ENCODE assay signal across 8 mouse cellular contexts in genomic region chr10:80105460-80105859, GRCm38 (mm10). TPM values are rescaled to one million over a fixed set of nuclear protein-coding genes. Genes with fewer than 3 reads are reported as not detected.
DNase-seq lines count a peak whose midpoint lies in the region; ATAC-seq lines count a peak whose summit lies in the region.

Sbno2 (minus strand) TSS chr10:80105571.

- no peak within 1 kb of the TSS for H3K9ac ChIP-seq in heart, embryonic 16.5 days (ENCODE audit: low read length)
- no peak within 1 kb of the TSS for H3K9ac ChIP-seq in limb, embryonic 12.5 days (replicated peaks)
- no peak within 1 kb of the TSS for H3K9ac ChIP-seq in neural tube, embryonic 15.5 days (replicated peaks)

- no peak for ATAC-seq in heart, embryonic 16.5 days (replicated peaks; ENCODE audit: extremely low read depth, insufficient read depth, low FRiP score)
- ATAC-seq in limb, embryonic 12.5 days (ENCODE audit: insufficient number of reproducible peaks, insufficient read depth, low FRiP score, low TSS enrichment, low read depth): no peak
- ATAC-seq in neural tube, embryonic 15.5 days (ENCODE audit: low FRiP score): no peak
- no peak for ATAC-seq in erythroblast, adult 5-6 weeks (replicated peaks; ENCODE audit: low FRiP score, poor library complexity, severe bottlenecking)

- H3K4me3 ChIP-seq in heart, embryonic 16.5 days (ENCODE audit: low read length): no peak within 1 kb of the TSS
- H3K4me3 ChIP-seq in limb, embryonic 12.5 days (replicated peaks): no peak within 1 kb of the TSS
- H3K4me3 ChIP-seq in neural tube, embryonic 15.5 days (replicated peaks): no peak within 1 kb of the TSS

- H3K27me3 ChIP-seq in heart, embryonic 16.5 days (ENCODE audit: control insufficient read depth, insufficient read depth, low read length): no peaks in the 10 kb centered on the region
- no peaks in the 10 kb centered on the region for H3K27me3 ChIP-seq in limb, embryonic 12.5 days
- H3K27me3 ChIP-seq in neural tube, embryonic 15.5 days (replicated peaks): 0 out of 2 replicates have a peak, but pooled peaks cover 2% of the 10 kb centered on the region

- peaks cover 16% of the 10 kb centered on the region for H3K4me1 ChIP-seq in heart, embryonic 16.5 days (ENCODE audit: control insufficient read depth, insufficient read depth, low read length)
- peaks cover 10% of the 10 kb centered on the region for H3K4me1 ChIP-seq in limb, embryonic 12.5 days (replicated peaks)
- H3K4me1 ChIP-seq in neural tube, embryonic 15.5 days: peaks cover 22% of the 10 kb centered on the region

- no peak within 1 kb of the TSS for H3K4me2 ChIP-seq in heart, embryonic 16.5 days (ENCODE audit: low read depth, low read length)
- H3K4me2 ChIP-seq in limb, embryonic 12.5 days: no peak within 1 kb of the TSS
- no peak within 1 kb of the TSS for H3K4me2 ChIP-seq in neural tube, embryonic 15.5 days

- no peak within 1 kb of the TSS for H3K27ac ChIP-seq in heart, embryonic 16.5 days (ENCODE audit: low read length)
- no peak within 1 kb of the TSS for H3K27ac ChIP-seq in limb, embryonic 12.5 days
- H3K27ac ChIP-seq in neural tube, embryonic 15.5 days (replicated peaks): no peak within 1 kb of the TSS

- whole genome bisulfite sequencing in heart, embryonic 16.5 days: 68% methylated on average over 5 of the region's 5 CpGs
- WGBS in limb, embryonic 12.5 days: 57% methylated on average over 5 of the region's 5 CpGs
- WGBS in neural tube, embryonic 15.5 days: 66% methylated on average over 5 of the region's 5 CpGs

- no peaks in the 10 kb centered on the region for H3K9me3 ChIP-seq in heart, embryonic 16.5 days (replicated peaks; ENCODE audit: control insufficient read depth, low read length)
- no peaks in the 10 kb centered on the region for H3K9me3 ChIP-seq in limb, embryonic 12.5 days
- no peaks in the 10 kb centered on the region for H3K9me3 ChIP-seq in neural tube, embryonic 15.5 days (replicated peaks)

- no peaks in the 10 kb centered on the region for H3K36me3 ChIP-seq in heart, embryonic 16.5 days (ENCODE audit: control insufficient read depth, insufficient read depth)
- H3K36me3 ChIP-seq in limb, embryonic 12.5 days: no peaks in the 10 kb centered on the region
- H3K36me3 ChIP-seq in neural tube, embryonic 15.5 days: no peaks in the 10 kb centered on the region

- DNase-seq in layer of hippocampus, adult 18-20 months (ENCODE audit: low spot score in 2 of 2): no peak
- no peak for DNase-seq in layer of hippocampus, adult 9-10 months (ENCODE audit: low spot score)
- no peak for DNase-seq in adrenal gland, postnatal 10 days
- DNase-seq in retina, postnatal 1 day: no peak

RNA-seq across cellular contexts. Expression of gene Sbno2, which starts in this region (rescaled TPM):
- total RNA-seq in layer of hippocampus, adult 18-20 months (2021): 10 to 100 TPM; 16.3 to 16.9 TPM
- 10 to 100 TPM; 37.5 to 55.7 TPM for total RNA-seq in adrenal gland, postnatal 10 days (2021)
- 11.7 and 13.5 TPM in 2 replicates for polyA plus RNA-seq in heart, embryonic 16.5 days (2015; fragmentation: Nextera tagmentation; extraction: Ambion mirVana)
- polyA plus RNA-seq in limb, embryonic 12.5 days (2016; fragmentation: Nextera tagmentation; extraction: Ambion mirVana): 13.9 and 14.4 TPM in 2 replicates
- polyA plus RNA-seq in neural tube, embryonic 15.5 days (2015; fragmentation: Nextera tagmentation; extraction: Ambion mirVana): 11.7 and 12.8 TPM in 2 replicates
- total RNA-seq in erythroblast, adult 5-6 weeks (2015; ENCODE audit: low replicate concordance): 9.2 and 12.5 TPM in 2 replicates
- 17.1 and 20.9 TPM in 2 replicates for total RNA-seq in erythroblast, adult 5-6 weeks (2017; ENCODE audit: low replicate concordance)
